Mouse (Mus musculus) hindbrain, embryonic 14.5 days (tissue): ENCODE data around the gene Tldc2. TPM values are rescaled to one million over a fixed set of nuclear protein-coding genes. Genes with fewer than 3 reads are reported as not detected.

Source experiments
- ATAC-seq: fragments of 200-750 bp; cut with Nextera tagmentation; 2 replicates; pipeline ENCODE4 v1.8.0; 2017; ENCODE audit warnings: moderate number of reproducible peaks, mild to moderate bottlenecking, moderate TSS enrichment, moderate library complexity; ENCODE audit not compliant: low FRiP score
- DNase-seq: peaks from one replicate; pipeline ENCODE4 v3.0.0-alpha.2; 2015; ENCODE audit warnings: low spot score
- H3K27ac ChIP-seq: fragments of 300-500 bp; sonication (generic); 2 replicates; pipeline ENCODE4 v1.5.1; 2014; ENCODE audit warnings: mild to moderate bottlenecking, moderate library complexity
- H3K27me3 ChIP-seq: fragments of 300-500 bp; sonication (generic); 2 replicates; pipeline ENCODE4 v1.6.1; 2014; ENCODE audit warnings: mild to moderate bottlenecking, low read length, mixed read lengths; ENCODE audit not compliant: control insufficient read depth, insufficient read depth
- H3K36me3 ChIP-seq: fragments of 300-500 bp; sonication (generic); replicated peaks from 2 replicates; pipeline ENCODE4 v1.6.1; 2014; ENCODE audit not compliant: control insufficient read depth, insufficient read depth
- H3K4me1 ChIP-seq: fragments of 300-500 bp; sonication (generic); replicated peaks from 2 replicates; pipeline ENCODE4 v1.6.1; 2014; ENCODE audit warnings: antibody characterized with exemption, low read length, mixed read lengths; ENCODE audit not compliant: control insufficient read depth, insufficient read depth
- H3K4me2 ChIP-seq: fragments of 300-500 bp; sonication (generic); replicated peaks from 2 replicates; pipeline ENCODE4 v1.6.1; 2014; ENCODE audit warnings: mild to moderate bottlenecking, moderate library complexity
- H3K4me3 ChIP-seq: fragments of 300-500 bp; sonication (generic); replicated peaks from 2 replicates; pipeline ENCODE4 v1.5.1; 2014; ENCODE audit warnings: mild to moderate bottlenecking, low read length
- H3K9ac ChIP-seq: fragments of 300-500 bp; sonication (generic); 2 replicates; pipeline ENCODE4 v1.6.1; 2014
- H3K9me3 ChIP-seq: fragments of 300-500 bp; sonication (generic); 2 replicates; pipeline ENCODE4 v1.6.1; 2016; ENCODE audit warnings: low read length; ENCODE audit not compliant: control insufficient read depth
- WGBS: fragments of 180-500 bp; shearing (Covaris S2); extraction: QIAGEN DNeasy Blood & Tissue Kit; methylation state at CpG from one replicate; pipeline ENCODE4 v1.1.7; 2014; 5-methylcytosine and 5-hydroxymethylcytosine counted together
- polyA plus RNA-seq: library from polyadenylated mRNA; unstranded; fragments of >200 nt; fragmentation: Nextera tagmentation; extraction: Ambion mirVana; gene quantifications from 2 replicates; pipeline ENCODE4 v1.2.1, GENCODE M21; 2014

Tldc2 gene
- polyA plus RNA-seq, 1 experiment from 2014 or later, result not detected

- no peak overlapping the region for H3K4me3 ChIP-seq
- ATAC-seq, result no peak
- WGBS, result 77% methylated on average over 4 of the region's 4 CpGs
- no peak overlapping the region for H3K9ac ChIP-seq
- H3K4me2 ChIP-seq, result no peak overlapping the region
- H3K36me3 ChIP-seq, result peaks cover 63% of the 10 kb centered on the region
- H3K4me1 ChIP-seq, result peaks cover 12% of the 10 kb centered on the region
- peak overlapping the region; percentile 85; the same call in 1 of the 2 replicates for H3K27ac ChIP-seq
- no peak for DNase-seq
- H3K9me3 ChIP-seq, result no peaks in the 10 kb centered on the region
- H3K27me3 ChIP-seq, result no peaks in the 10 kb centered on the region
Observed at GRCm38 (mm10) chr2:157057758-157058157, 29.1 kb upstream of the Tldc2 start.

- Histone ChIP-seq H3K9ac (no peak overlapping the region), H3K9me3 (no peaks in the 10 kb centered on the region), H3K27me3 (no peaks in the 10 kb centered on the region), H3K4me1 (peaks cover 15% of the 10 kb centered on the region), H3K4me3 (no peak overlapping the region), H3K4me2 (0 out of 2 replicates have a peak overlapping the region, but pooled peaks have one; percentile 31), H3K36me3 (peaks cover 57% of the 10 kb centered on the region), H3K27ac (peak overlapping the region; percentile 85)
- peak; percentile 61 for DNase-seq
- ATAC-seq, result peak; percentile 80
- WGBS, result 6% methylated on average over 16 of the region's 18 CpGs
Observed at GRCm38 (mm10) chr2:157058342-157058998, 28.4 kb upstream of the Tldc2 start.

- H3K4me3 ChIP-seq, result no peak overlapping the region
- ATAC-seq, result no peak
- no peak for DNase-seq
- 60% methylated on average over 8 of the region's 8 CpGs for WGBS
- peaks cover 22% of the 10 kb centered on the region for H3K4me1 ChIP-seq
- H3K9ac ChIP-seq, result no peak overlapping the region
- H3K9me3 ChIP-seq, result no peaks in the 10 kb centered on the region
- no peak overlapping the region for H3K4me2 ChIP-seq
- no peaks in the 10 kb centered on the region for H3K27me3 ChIP-seq
- peak overlapping the region; percentile 85 for H3K27ac ChIP-seq
- peaks cover 56% of the 10 kb centered on the region for H3K36me3 ChIP-seq
Observed at GRCm38 (mm10) chr2:157059166-157059565, 27.7 kb upstream of the Tldc2 start.

GRCm38 (mm10) chr2:157060037-157060436, 26.8 kb upstream of the Tldc2 start:
- H3K36me3 ChIP-seq, result peaks cover 53% of the 10 kb centered on the region
- H3K4me2 ChIP-seq, result no peak overlapping the region
- no peak for ATAC-seq
- no peak overlapping the region for H3K4me3 ChIP-seq
- peaks cover 31% of the 10 kb centered on the region for H3K4me1 ChIP-seq
- H3K27me3 ChIP-seq, result no peaks in the 10 kb centered on the region
- no peak overlapping the region for H3K9ac ChIP-seq
- no peaks in the 10 kb centered on the region for H3K9me3 ChIP-seq
- no peak for DNase-seq
- WGBS, result 95% methylated on average over 14 of the region's 14 CpGs
- no peak overlapping the region for H3K27ac ChIP-seq

GRCm38 (mm10) chr2:157060557-157061305, 26.1 kb upstream of the Tldc2 start:
- Histone ChIP-seq H3K9me3 (no peaks in the 10 kb centered on the region), H3K9ac (no peak overlapping the region), H3K4me3 (no peak overlapping the region), H3K27ac (no peak overlapping the region), H3K27me3 (no peaks in the 10 kb centered on the region), H3K4me1 (peaks cover 38% of the 10 kb centered on the region), H3K36me3 (peaks cover 47% of the 10 kb centered on the region), H3K4me2 (no peak overlapping the region)
- 88% methylated on average over 11 of the region's 11 CpGs for WGBS
- DNase-seq (no peak), ATAC-seq (no peak)

- H3K27ac ChIP-seq, result no peak overlapping the region
- H3K9ac ChIP-seq, result no peak overlapping the region
- WGBS, result 65% methylated on average over 4 of the region's 4 CpGs
- no peaks in the 10 kb centered on the region for H3K9me3 ChIP-seq
- H3K36me3 ChIP-seq, result peaks cover 32% of the 10 kb centered on the region
- no peaks in the 10 kb centered on the region for H3K27me3 ChIP-seq
- no peak overlapping the region for H3K4me3 ChIP-seq
- DNase-seq (no peak), ATAC-seq (no peak)
- H3K4me1 ChIP-seq, result peaks cover 57% of the 10 kb centered on the region
- H3K4me2 ChIP-seq, result no peak overlapping the region
Observed at GRCm38 (mm10) chr2:157063241-157063700, 23.6 kb upstream of the Tldc2 start.

GRCm38 (mm10) chr2:157064136-157064535, 22.7 kb upstream of the Tldc2 start:
- Histone ChIP-seq H3K4me1 (peaks cover 57% of the 10 kb centered on the region), H3K27me3 (no peaks in the 10 kb centered on the region), H3K9ac (no peak overlapping the region), H3K9me3 (no peaks in the 10 kb centered on the region), H3K4me3 (no peak overlapping the region), H3K27ac (no peak overlapping the region; the same call in 1 of the 2 replicates), H3K4me2 (no peak overlapping the region), H3K36me3 (peaks cover 27% of the 10 kb centered on the region)
- 36% methylated on average over 7 of the region's 7 CpGs for WGBS
- ATAC-seq (peak; percentile 28; the same call in 1 of the 2 replicates), DNase-seq (peak; percentile 44)

GRCm38 (mm10) chr2:157064978-157065878, 21.6 kb upstream of the Tldc2 start:
- no peak overlapping the region for H3K27ac ChIP-seq

GRCm38 (mm10) chr2:157065879-157066226, 21.0 kb upstream of the Tldc2 start:
- DNase-seq (no peak), ATAC-seq (no peak)
- no peak overlapping the region for H3K27ac ChIP-seq
- peaks cover 74% of the 10 kb centered on the region for H3K4me1 ChIP-seq
- 82% methylated on average over 7 of the region's 7 CpGs for whole genome bisulfite sequencing
- no peaks in the 10 kb centered on the region for H3K27me3 ChIP-seq
- H3K9me3 ChIP-seq, result no peaks in the 10 kb centered on the region
- no peak overlapping the region for H3K4me3 ChIP-seq
- peaks cover 13% of the 10 kb centered on the region for H3K36me3 ChIP-seq
- H3K4me2 ChIP-seq, result no peak overlapping the region
- H3K9ac ChIP-seq, result no peak overlapping the region

More at GRCm38 (mm10) chr2:157064978-157065878, 21.6 kb upstream of the Tldc2 start:
- Histone ChIP-seq H3K27me3 (no peaks in the 10 kb centered on the region), H3K36me3 (peaks cover 16% of the 10 kb centered on the region), H3K4me2 (no peak overlapping the region), H3K9ac (no peak overlapping the region), H3K4me3 (no peak overlapping the region), H3K4me1 (peaks cover 68% of the 10 kb centered on the region), H3K9me3 (no peaks in the 10 kb centered on the region)
- ATAC-seq (no peak), DNase-seq (no peak)
- 77% methylated on average over 14 of the region's 14 CpGs for WGBS
